Mouse (Mus musculus) forebrain, embryonic 12.5 days (tissue): ENCODE data around the gene Ttll5. TPM values are rescaled to one million over a fixed set of nuclear protein-coding genes. Genes with fewer than 3 reads are reported as not detected.
A peak's percentile ranks its signal among the peaks of the same experiment; 100 is the strongest.

Source experiments
- ATAC-seq: fragments of 200-750 bp; cut with Nextera tagmentation; 2 replicates; pipeline ENCODE4 v1.8.0; 2017; ENCODE audit warnings: moderate TSS enrichment; ENCODE audit not compliant: low FRiP score
- H3K27ac ChIP-seq: fragments of 300-500 bp; sonication (generic); 2 replicates; pipeline ENCODE4 v1.5.1; 2016; ENCODE audit warnings: mild to moderate bottlenecking
- H3K27me3 ChIP-seq: fragments of 300-500 bp; sonication (generic); 2 replicates; pipeline ENCODE4 v1.6.1; 2016; ENCODE audit warnings: mild to moderate bottlenecking
- H3K36me3 ChIP-seq: fragments of 300-500 bp; sonication (generic); replicated peaks from 2 replicates; pipeline ENCODE4 v1.6.1; 2016; ENCODE audit warnings: mild to moderate bottlenecking
- H3K4me1 ChIP-seq: fragments of 300-500 bp; sonication (generic); 2 replicates; pipeline ENCODE4 v1.6.1; 2016
- H3K4me2 ChIP-seq: fragments of 300-500 bp; sonication (generic); 2 replicates; pipeline ENCODE4 v1.6.1; 2016; ENCODE audit warnings: mild to moderate bottlenecking, moderate library complexity
- H3K4me3 ChIP-seq: fragments of 300-500 bp; sonication (generic); replicated peaks from 2 replicates; pipeline ENCODE4 v1.5.1; 2016; ENCODE audit warnings: mild to moderate bottlenecking
- H3K9ac ChIP-seq: fragments of 300-500 bp; sonication (generic); 2 replicates; pipeline ENCODE4 v1.6.1; 2016; ENCODE audit warnings: mild to moderate bottlenecking
- H3K9me3 ChIP-seq: fragments of 300-500 bp; sonication (generic); 2 replicates; pipeline ENCODE4 v1.6.1; 2016
- WGBS: fragments of 180-500 bp; shearing (Covaris S2); methylation state at CpG from one replicate; pipeline ENCODE4 v1.1.7; 2016; 5-methylcytosine and 5-hydroxymethylcytosine counted together
- polyA plus RNA-seq: library from polyadenylated mRNA; unstranded; fragments of >200 nt; fragmentation: Nextera tagmentation; extraction: Ambion mirVana; gene quantifications from 2 replicates; pipeline ENCODE4 v1.2.1, GENCODE M21; 2016

The Ttll5 gene
- polyA plus RNA-seq, 1 experiment from 2014 or later = 17.3 TPM

DNA sequence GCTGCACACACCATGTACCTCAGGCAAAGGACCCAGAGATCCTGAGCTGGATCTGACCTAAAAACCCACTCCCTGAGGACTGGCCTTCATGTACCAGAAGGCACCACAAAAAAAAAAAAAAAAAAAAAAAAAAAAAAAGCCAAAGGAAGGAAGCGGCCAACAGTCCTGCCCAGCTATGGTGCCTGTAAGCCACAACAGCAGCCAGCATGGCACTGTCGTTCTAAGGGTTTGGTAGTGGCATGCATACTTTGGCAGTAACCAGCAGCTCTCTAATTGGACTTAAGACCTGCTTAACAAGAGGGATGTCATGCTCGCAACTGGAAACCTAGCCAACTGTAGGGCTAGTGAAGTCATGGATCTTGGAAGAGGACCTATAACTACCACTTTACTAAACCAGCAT, 120.0 kb downstream of the Ttll5 start:
- 0 out of 2 replicates have a peak, but pooled peaks cover 3% of the 10 kb centered on the region for H3K36me3 ChIP-seq
- H3K27me3 ChIP-seq = no peaks in the 10 kb centered on the region
- no peaks in the 10 kb centered on the region for H3K9me3 ChIP-seq
- H3K27ac ChIP-seq = no peak overlapping the region
- no peaks in the 10 kb centered on the region for H3K4me1 ChIP-seq
- H3K9ac ChIP-seq = no peak overlapping the region
- no peak for ATAC-seq
- WGBS = 90% methylated on average over 3 of the region's 3 CpGs
- no peak overlapping the region for H3K4me3 ChIP-seq
- no peak overlapping the region for H3K4me2 ChIP-seq

DNA sequence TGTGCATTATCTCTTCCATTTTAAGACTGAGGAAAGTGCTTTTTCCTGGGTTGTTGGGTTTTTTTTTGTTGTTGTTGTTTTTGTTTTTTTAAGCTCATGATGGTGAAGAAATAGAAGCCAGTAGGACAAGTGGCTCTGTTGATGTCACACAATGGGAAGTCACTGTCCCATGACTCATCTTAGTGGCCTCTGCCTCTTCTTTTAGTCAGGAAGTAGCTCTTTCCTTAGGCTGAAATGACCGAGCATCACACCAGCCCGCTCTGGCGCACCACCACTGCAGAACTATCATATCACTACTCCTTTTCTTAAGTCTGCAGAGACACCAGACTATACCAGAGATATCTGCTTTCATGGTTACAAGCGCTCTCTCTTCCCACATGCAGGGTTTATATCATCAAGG, 122.7 kb downstream of the Ttll5 start:
- Histone ChIP-seq H3K27ac (no peak overlapping the region), H3K4me3 (no peak overlapping the region), H3K4me2 (no peak overlapping the region), H3K9ac (no peak overlapping the region), H3K27me3 (no peaks in the 10 kb centered on the region), H3K9me3 (no peaks in the 10 kb centered on the region), H3K4me1 (no peaks in the 10 kb centered on the region), H3K36me3 (0 out of 2 replicates have a peak, but pooled peaks cover 3% of the 10 kb centered on the region)
- 94% methylated on average over 4 of the region's 4 CpGs for WGBS
- ATAC-seq = no peak

- H3K9me3 ChIP-seq = no peaks in the 10 kb centered on the region
- WGBS = 88% methylated on average over 6 of the region's 6 CpGs
- no peak overlapping the region for H3K27ac ChIP-seq
- H3K4me1 ChIP-seq = no peaks in the 10 kb centered on the region
- H3K4me2 ChIP-seq = no peak overlapping the region
- H3K4me3 ChIP-seq = no peak overlapping the region
- no peak overlapping the region for H3K9ac ChIP-seq
- no peaks in the 10 kb centered on the region for H3K27me3 ChIP-seq
- H3K36me3 ChIP-seq = no peaks in the 10 kb centered on the region
- ATAC-seq = no peak
Measured at GRCm38 (mm10) chr12:85949667-85950066, 125.2 kb downstream of the Ttll5 start.

DNA sequence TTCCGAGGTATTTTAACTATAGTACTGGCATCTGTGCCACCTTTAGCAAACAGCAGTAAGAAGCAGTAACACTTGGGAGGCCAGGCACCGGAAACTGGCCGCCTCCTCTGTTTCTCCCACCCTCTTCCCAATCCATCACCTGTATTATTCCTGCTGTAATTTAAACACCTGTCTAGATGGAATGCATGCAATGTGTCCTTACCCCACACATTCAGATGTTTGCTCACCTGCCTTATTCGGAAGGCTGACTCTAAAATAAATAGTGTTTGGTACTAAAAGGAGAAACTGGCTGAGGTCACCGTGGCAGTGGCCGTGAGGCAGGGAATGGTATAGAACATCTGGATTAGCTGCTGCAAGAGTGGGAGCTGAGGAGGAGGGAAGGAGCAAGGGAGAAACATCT, 125.9 kb downstream of the Ttll5 start:
- Histone ChIP-seq H3K4me2 (no peak overlapping the region), H3K27ac (no peak overlapping the region), H3K4me1 (no peaks in the 10 kb centered on the region), H3K4me3 (no peak overlapping the region), H3K27me3 (no peaks in the 10 kb centered on the region), H3K36me3 (no peaks in the 10 kb centered on the region), H3K9ac (no peak overlapping the region), H3K9me3 (no peaks in the 10 kb centered on the region)
- WGBS = 93% methylated on average over 6 of the region's 6 CpGs
- no peak for ATAC-seq

GRCm38 (mm10) chr12:85951036-85951435, 126.6 kb downstream of the Ttll5 start:
- H3K9me3 ChIP-seq = no peaks in the 10 kb centered on the region
- H3K4me3 ChIP-seq = no peak overlapping the region
- H3K36me3 ChIP-seq = no peaks in the 10 kb centered on the region
- no peaks in the 10 kb centered on the region for H3K27me3 ChIP-seq
- ATAC-seq = no peak
- 96% methylated on average over 4 of the region's 4 CpGs for WGBS
- no peak overlapping the region for H3K27ac ChIP-seq
- H3K4me2 ChIP-seq = no peak overlapping the region
- no peaks in the 10 kb centered on the region for H3K4me1 ChIP-seq
- no peak overlapping the region for H3K9ac ChIP-seq

GRCm38 (mm10) chr12:85951822-85952221, 127.4 kb downstream of the Ttll5 start:
- Histone ChIP-seq H3K9me3 (no peaks in the 10 kb centered on the region), H3K27ac (no peak overlapping the region), H3K27me3 (no peaks in the 10 kb centered on the region), H3K36me3 (no peaks in the 10 kb centered on the region), H3K9ac (no peak overlapping the region), H3K4me1 (no peaks in the 10 kb centered on the region), H3K4me3 (no peak overlapping the region), H3K4me2 (no peak overlapping the region)
- no peak for ATAC-seq
- 97% methylated on average over 1 of the region's 1 CpGs for WGBS

DNA sequence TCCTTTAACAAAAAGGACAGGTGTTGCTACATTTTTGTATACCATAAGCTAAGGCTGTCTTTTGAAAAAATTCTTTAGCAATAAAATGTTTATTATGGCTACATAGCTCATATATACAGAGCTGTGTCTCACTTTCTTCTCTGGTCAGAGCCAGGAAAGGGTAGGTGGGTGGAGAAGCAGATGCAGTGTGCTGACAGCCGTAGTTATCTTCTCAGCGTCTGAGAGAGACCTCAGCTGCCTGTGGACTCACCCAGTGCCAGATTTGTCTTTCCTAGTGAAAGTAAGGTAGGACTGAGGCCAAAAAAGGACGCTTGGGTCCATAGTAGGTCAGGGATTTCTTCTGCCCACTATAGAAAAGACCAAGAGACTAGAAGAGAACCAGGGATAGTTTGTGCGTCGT, 127.9 kb downstream of the Ttll5 start:
- 96% methylated on average over 5 of the region's 5 CpGs for WGBS
- Histone ChIP-seq H3K9me3 (no peaks in the 10 kb centered on the region), H3K36me3 (no peaks in the 10 kb centered on the region), H3K9ac (no peak overlapping the region), H3K4me1 (no peaks in the 10 kb centered on the region), H3K27me3 (no peaks in the 10 kb centered on the region), H3K4me2 (no peak overlapping the region), H3K27ac (no peak overlapping the region), H3K4me3 (no peak overlapping the region)
- no peak for ATAC-seq

DNA sequence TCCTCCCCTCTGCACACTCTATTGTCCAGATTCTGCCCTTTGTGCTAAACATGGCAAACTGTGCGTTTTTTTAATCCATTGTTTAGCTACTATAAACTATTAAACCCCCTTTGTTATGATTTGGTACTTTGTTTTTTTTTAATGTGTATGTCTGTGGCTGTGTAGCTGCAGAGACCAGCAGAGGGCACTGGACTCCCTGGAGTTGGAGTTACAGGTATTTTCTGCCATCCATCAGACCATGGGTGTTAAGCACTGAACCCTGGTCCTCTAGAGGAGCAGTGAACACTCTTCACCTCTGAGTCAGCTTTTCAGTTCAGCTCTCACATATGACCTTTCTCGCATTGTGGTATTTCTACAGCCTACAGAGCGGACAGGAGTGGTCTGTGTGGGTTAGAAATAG, 129.7 kb downstream of the Ttll5 start:
- H3K36me3 ChIP-seq = no peaks in the 10 kb centered on the region
- H3K4me3 ChIP-seq = no peak overlapping the region
- 83% methylated on average over 3 of the region's 3 CpGs for WGBS
- no peak overlapping the region for H3K27ac ChIP-seq
- no peaks in the 10 kb centered on the region for H3K9me3 ChIP-seq
- H3K4me2 ChIP-seq = no peak overlapping the region
- no peak for ATAC-seq
- no peaks in the 10 kb centered on the region for H3K4me1 ChIP-seq
- no peak overlapping the region for H3K9ac ChIP-seq
- no peaks in the 10 kb centered on the region for H3K27me3 ChIP-seq

DNA sequence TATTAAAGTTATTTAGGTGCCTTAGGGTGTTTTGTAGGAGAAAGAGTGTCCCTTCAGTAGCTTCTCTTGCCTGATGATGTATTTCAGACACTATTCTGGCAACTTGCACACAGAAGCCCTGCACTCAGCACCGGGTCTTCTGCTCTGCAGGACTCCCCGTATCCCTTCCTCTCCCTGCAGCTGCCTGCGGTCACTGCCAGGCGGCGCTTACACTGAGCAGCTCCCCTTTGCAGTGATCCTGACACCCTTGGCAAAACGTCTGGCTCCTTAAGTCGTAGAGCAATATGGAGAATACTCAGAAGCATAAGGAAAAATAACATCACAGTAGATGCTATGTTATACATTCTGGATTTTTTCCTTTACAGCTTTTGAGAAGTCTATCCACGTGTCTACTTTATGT, 130.6 kb downstream of the Ttll5 start:
- Histone ChIP-seq H3K4me3 (no peak overlapping the region), H3K27ac (no peak overlapping the region), H3K36me3 (no peaks in the 10 kb centered on the region), H3K9me3 (no peaks in the 10 kb centered on the region), H3K9ac (no peak overlapping the region), H3K4me1 (0 out of 2 replicates have a peak, but pooled peaks cover 1% of the 10 kb centered on the region), H3K4me2 (no peak overlapping the region), H3K27me3 (no peaks in the 10 kb centered on the region)
- 80% methylated on average over 8 of the region's 8 CpGs for WGBS
- no peak for ATAC-seq

DNA sequence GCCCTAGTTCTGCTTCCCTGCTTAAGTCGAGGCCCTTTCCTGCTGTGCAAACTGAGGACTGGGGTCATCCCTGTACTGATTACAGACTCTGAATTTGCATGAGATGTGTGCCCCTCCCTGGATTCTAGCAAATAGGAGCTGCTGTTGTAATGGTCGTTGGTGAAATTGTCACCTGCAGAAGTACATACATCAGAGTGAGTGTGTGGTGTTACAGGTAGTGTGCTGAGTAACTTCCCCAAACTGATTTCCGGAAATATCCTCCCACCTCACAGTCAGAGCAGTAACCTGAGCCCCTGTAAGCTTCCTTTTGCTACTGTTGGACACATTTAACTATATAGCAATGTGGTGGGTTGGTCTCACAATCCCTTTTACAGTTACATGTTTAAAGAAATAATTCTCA, 131.2 kb downstream of the Ttll5 start:
- H3K9ac ChIP-seq = no peak overlapping the region
- ATAC-seq = no peak
- 80% methylated on average over 3 of the region's 3 CpGs for WGBS
- no peaks in the 10 kb centered on the region for H3K9me3 ChIP-seq
- no peak overlapping the region for H3K4me2 ChIP-seq
- H3K4me3 ChIP-seq = no peak overlapping the region
- H3K27ac ChIP-seq = no peak overlapping the region
- H3K36me3 ChIP-seq = no peaks in the 10 kb centered on the region
- H3K27me3 ChIP-seq = no peaks in the 10 kb centered on the region
- H3K4me1 ChIP-seq = 0 out of 2 replicates have a peak, but pooled peaks cover 2% of the 10 kb centered on the region

- H3K36me3 ChIP-seq = no peaks in the 10 kb centered on the region
- no peaks in the 10 kb centered on the region for H3K9me3 ChIP-seq
- ATAC-seq = no peak
- H3K4me1 ChIP-seq = 0 out of 2 replicates have a peak, but pooled peaks cover 2% of the 10 kb centered on the region
- H3K9ac ChIP-seq = no peak overlapping the region
- H3K4me3 ChIP-seq = no peak overlapping the region
- no peak overlapping the region for H3K27ac ChIP-seq
- H3K27me3 ChIP-seq = no peaks in the 10 kb centered on the region
- H3K4me2 ChIP-seq = no peak overlapping the region
- 86% methylated on average over 6 of the region's 6 CpGs for WGBS
Measured at GRCm38 (mm10) chr12:85956251-85956650, 131.8 kb downstream of the Ttll5 start.

DNA sequence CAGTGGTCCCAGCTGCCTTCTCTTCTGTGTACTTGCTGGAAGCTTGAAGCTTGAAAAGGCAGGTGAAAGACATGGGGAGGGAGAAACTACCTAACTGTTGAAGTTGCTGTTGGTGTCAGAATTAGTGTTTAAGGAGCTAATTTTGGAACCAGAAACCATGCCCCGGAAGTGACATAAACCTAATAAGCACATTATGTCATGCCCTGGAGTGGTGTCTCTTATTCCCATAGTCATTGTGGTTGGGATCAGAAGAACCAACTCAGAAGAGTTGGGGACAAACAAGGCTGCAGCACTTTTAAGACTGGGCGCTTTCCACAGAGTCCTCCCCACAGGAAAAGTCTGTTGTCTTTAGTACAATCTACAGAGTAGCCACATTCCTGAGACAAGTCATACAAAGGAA, 134.0 kb downstream of the Ttll5 start:
- WGBS = 96% methylated on average over 2 of the region's 2 CpGs
- Histone ChIP-seq H3K9ac (no peak overlapping the region), H3K27ac (no peak overlapping the region)

GRCm38 (mm10) chr12:85959822-85960501, 135.5 kb downstream of the Ttll5 start:
- ATAC-seq = no peak
- no peak overlapping the region for H3K9ac ChIP-seq
- 73% methylated on average over 10 of the region's 10 CpGs for WGBS
- H3K4me3 ChIP-seq = no peak overlapping the region
- no peaks in the 10 kb centered on the region for H3K9me3 ChIP-seq
- H3K4me2 ChIP-seq = no peak overlapping the region
- peaks cover 5% of the 10 kb centered on the region; the same call in 1 of the 2 replicates for H3K36me3 ChIP-seq
- no peaks in the 10 kb centered on the region for H3K27me3 ChIP-seq
- 0 out of 2 replicates have a peak overlapping the region, but pooled peaks have one; percentile 9 for H3K27ac ChIP-seq
- 0 out of 2 replicates have a peak, but pooled peaks cover 5% of the 10 kb centered on the region for H3K4me1 ChIP-seq

More for the DNA sequence above, 134.0 kb downstream of the Ttll5 start:
- Histone ChIP-seq H3K36me3 (no peaks in the 10 kb centered on the region), H3K4me2 (no peak overlapping the region), H3K4me1 (0 out of 2 replicates have a peak, but pooled peaks cover 5% of the 10 kb centered on the region), H3K9me3 (no peaks in the 10 kb centered on the region), H3K4me3 (no peak overlapping the region), H3K27me3 (no peaks in the 10 kb centered on the region)
- ATAC-seq = no peak
